Mouse (Mus musculus): ENCODE results near the gene Vezf1.

- TF ChIP-seq POLR2A (IDR thresholded peaks at IDR 0.05; ENCODE audit: low read depth, low read length): no peak
- no peak for TF ChIP-seq CTCF (IDR thresholded peaks at IDR 0.05; ENCODE audit: extremely low read depth, insufficient read length, insufficient replicate concordance, low read depth, low read length)
These were observed 31.3 kb upstream of the Vezf1 start for GRCm38 (mm10) chr11:88036761-88037251.

All from small intestine, adult 2 months (tissue).